Comparison of ENCODE assay signal across 21 mouse cellular contexts in genomic region chr8:104230377-104230776, GRCm38 (mm10). TPM values are rescaled to one million over a fixed set of nuclear protein-coding genes. Genes with fewer than 3 reads are reported as not detected.
DNase-seq lines count a peak whose midpoint lies in the region; ATAC-seq and TF ChIP-seq lines count a peak whose summit lies in the region.
"Had no signal": no experiment of that assay in that cellular context is flagged by ENCODE, and none has a peak within 500 bp of the region (broad histone marks: within the 10 kb centered on the region; RNA-seq: fewer than 3 reads in every experiment).

No protein-coding gene starts in this region.

- no peak overlapping the region for H3K4me3 ChIP-seq in midbrain, embryonic 11.5 days (ENCODE audit: low read depth, low read length)
- no peak overlapping the region for H3K4me3 ChIP-seq in midbrain, postnatal 0 days (ENCODE audit: low read depth, low read length)
- no peak overlapping the region for H3K4me3 ChIP-seq in liver, embryonic 11.5 days (ENCODE audit: low read depth, low read length)
- no peak overlapping the region for H3K4me3 ChIP-seq in liver, embryonic 15.5 days (replicated peaks)
- no peak overlapping the region for H3K4me3 ChIP-seq in hindbrain, embryonic 11.5 days (ENCODE audit: low read depth, low read length)
- H3K4me3 ChIP-seq: embryonic facial prominence, embryonic 12.5 days; heart, adult 2 months; heart, embryonic 15.5 days; hindbrain, embryonic 10.5 days; hindbrain, embryonic 15.5 days had no signal

- TF ChIP-seq CTCF in midbrain, postnatal 0 days (IDR thresholded peaks at IDR 0.05): no peak

- no peak overlapping the region for H3K4me2 ChIP-seq in midbrain, embryonic 11.5 days
- H3K4me2 ChIP-seq in midbrain, postnatal 0 days (ENCODE audit: low read depth, low read length, poor library complexity, severe bottlenecking): no peak overlapping the region
- H3K4me2 ChIP-seq in liver, embryonic 11.5 days: no peak overlapping the region
- H3K4me2 ChIP-seq in liver, embryonic 15.5 days: no peak overlapping the region
- H3K4me2 ChIP-seq in hindbrain, embryonic 11.5 days (replicated peaks; ENCODE audit: low read depth, low read length): no peak overlapping the region
- H3K4me2 ChIP-seq: embryonic facial prominence, embryonic 12.5 days; heart, embryonic 11.5 days; heart, embryonic 15.5 days; hindbrain, embryonic 15.5 days had no signal

- H3K9me3 ChIP-seq in midbrain, embryonic 11.5 days (ENCODE audit: control insufficient read depth, low read length): no peaks in the 10 kb centered on the region
- no peaks in the 10 kb centered on the region for H3K9me3 ChIP-seq in midbrain, postnatal 0 days (ENCODE audit: low read length)
- H3K9me3 ChIP-seq in liver, embryonic 11.5 days (ENCODE audit: control insufficient read depth, low read length): no peaks in the 10 kb centered on the region
- no peaks in the 10 kb centered on the region for H3K9me3 ChIP-seq in liver, embryonic 15.5 days (replicated peaks)
- H3K9me3 ChIP-seq in hindbrain, embryonic 11.5 days (ENCODE audit: control insufficient read depth, low read length): no peaks in the 10 kb centered on the region
- H3K9me3 ChIP-seq: heart, embryonic 15.5 days; hindbrain, embryonic 10.5 days; hindbrain, embryonic 15.5 days had no signal

- no peak for ATAC-seq in midbrain, embryonic 11.5 days (ENCODE audit: low FRiP score)
- no peak for ATAC-seq in midbrain, postnatal 0 days (ENCODE audit: low FRiP score)
- ATAC-seq in liver, embryonic 11.5 days (replicated peaks; ENCODE audit: low FRiP score): peak; percentile 76
- ATAC-seq in liver, embryonic 15.5 days (ENCODE audit: insufficient read depth): peak; percentile 45; the same call in 1 of the 2 replicates
- peak; percentile 81 for ATAC-seq in megakaryocyte-erythroid progenitor cell, adult 5-6 weeks (replicated peaks; ENCODE audit: low FRiP score, low TSS enrichment, poor library complexity, severe bottlenecking)
- no peak for ATAC-seq in hindbrain, embryonic 11.5 days (ENCODE audit: low FRiP score)
- ATAC-seq: forebrain, postnatal 0 days had no signal

- no peak overlapping the region for H3K27ac ChIP-seq in midbrain, embryonic 11.5 days (ENCODE audit: low read depth, low read length)
- H3K27ac ChIP-seq in midbrain, postnatal 0 days (ENCODE audit: low read depth, low read length): no peak overlapping the region
- no peak overlapping the region for H3K27ac ChIP-seq in liver, embryonic 11.5 days (ENCODE audit: low read depth, low read length)
- H3K27ac ChIP-seq in liver, embryonic 15.5 days (replicated peaks): no peak overlapping the region
- no peak overlapping the region for H3K27ac ChIP-seq in hindbrain, embryonic 11.5 days (ENCODE audit: low read depth, low read length)
- H3K27ac ChIP-seq: embryonic facial prominence, embryonic 12.5 days; heart, adult 2 months; heart, embryonic 15.5 days; hindbrain, embryonic 10.5 days; hindbrain, embryonic 15.5 days had no signal

- no peak overlapping the region for H3K9ac ChIP-seq in midbrain, embryonic 11.5 days (ENCODE audit: low read length)
- H3K9ac ChIP-seq in midbrain, postnatal 0 days (replicated peaks; ENCODE audit: low read length, poor library complexity, severe bottlenecking): no peak overlapping the region
- no peak overlapping the region for H3K9ac ChIP-seq in liver, embryonic 11.5 days (ENCODE audit: low read depth, low read length)
- no peak overlapping the region for H3K9ac ChIP-seq in liver, embryonic 15.5 days
- H3K9ac ChIP-seq in hindbrain, embryonic 11.5 days (ENCODE audit: low read depth, low read length): no peak overlapping the region
- H3K9ac ChIP-seq: embryonic facial prominence, embryonic 12.5 days; forebrain, postnatal 0 days; heart, embryonic 15.5 days; hindbrain, embryonic 15.5 days had no signal

- H3K27me3 ChIP-seq in midbrain, embryonic 11.5 days (ENCODE audit: control insufficient read depth, insufficient read depth, low read length): no peaks in the 10 kb centered on the region
- H3K27me3 ChIP-seq in midbrain, postnatal 0 days (ENCODE audit: insufficient read depth, low read length): no peaks in the 10 kb centered on the region
- H3K27me3 ChIP-seq in liver, embryonic 11.5 days (replicated peaks; ENCODE audit: control insufficient read depth, insufficient read depth, low read length): no peaks in the 10 kb centered on the region
- no peaks in the 10 kb centered on the region for H3K27me3 ChIP-seq in liver, embryonic 15.5 days
- no peaks in the 10 kb centered on the region for H3K27me3 ChIP-seq in hindbrain, embryonic 11.5 days (ENCODE audit: control insufficient read depth, insufficient read depth, low read length)
- H3K27me3 ChIP-seq: embryonic facial prominence, embryonic 12.5 days; heart, embryonic 15.5 days; hindbrain, embryonic 15.5 days had no signal

- DNase-seq in midbrain, embryonic 11.5 days (ENCODE audit: low spot score, missing footprints): peak; percentile 75
- DNase-seq in midbrain, postnatal 0 days (ENCODE audit: low spot score): no peak
- no peak for DNase-seq in liver, embryonic 11.5 days (ENCODE audit: low spot score)
- no peak for DNase-seq in right cerebral cortex, postnatal 36 days (ENCODE audit: low spot score in 2 of 2)
- no peak for DNase-seq in hindbrain, embryonic 11.5 days (ENCODE audit: low spot score)
- no peak for DNase-seq in urinary bladder, postnatal 25 days (ENCODE audit: low spot score)
- DNase-seq: adrenal gland, postnatal 10 days; cerebellum, adult 11-12 months; cerebellum, adult 9-11 months; cerebellum, postnatal 36 days; embryo, embryonic 11 days; forebrain, postnatal 0 days; gastrocnemius, postnatal 14 days; heart, adult 2 months had no signal

- peaks cover 9% of the 10 kb centered on the region for H3K36me3 ChIP-seq in midbrain, embryonic 11.5 days (ENCODE audit: control insufficient read depth, insufficient read depth, low read length)
- peaks cover 78% of the 10 kb centered on the region for H3K36me3 ChIP-seq in midbrain, postnatal 0 days (ENCODE audit: insufficient read depth, low read length)
- peaks cover 15% of the 10 kb centered on the region for H3K36me3 ChIP-seq in liver, embryonic 11.5 days (ENCODE audit: control insufficient read depth, insufficient read depth, low read length)
- peaks cover 33% of the 10 kb centered on the region for H3K36me3 ChIP-seq in liver, embryonic 15.5 days (replicated peaks)
- 0 out of 2 replicates have a peak, but pooled peaks cover 9% of the 10 kb centered on the region for H3K36me3 ChIP-seq in hindbrain, embryonic 11.5 days (ENCODE audit: control insufficient read depth, insufficient read depth, low read length)

- WGBS in midbrain, embryonic 11.5 days: 90% methylated on average over 9 of the region's 9 CpGs
- WGBS in midbrain, postnatal 0 days: 92% methylated on average over 9 of the region's 9 CpGs
- 42% methylated on average over 9 of the region's 9 CpGs for WGBS in liver, embryonic 11.5 days
- WGBS in liver, embryonic 15.5 days (ENCODE audit: insufficient replicate concordance): 34% methylated on average over 9 of the region's 9 CpGs
- 92% methylated on average over 9 of the region's 9 CpGs for WGBS in hindbrain, embryonic 11.5 days

- H3K4me1 ChIP-seq in midbrain, embryonic 11.5 days (ENCODE audit: control insufficient read depth, insufficient read depth, low read length): no peaks in the 10 kb centered on the region
- H3K4me1 ChIP-seq in midbrain, postnatal 0 days (ENCODE audit: insufficient read depth, low read length): no peaks in the 10 kb centered on the region
- peaks cover 5% of the 10 kb centered on the region; the same call in 1 of the 2 replicates for H3K4me1 ChIP-seq in liver, embryonic 11.5 days (replicated peaks; ENCODE audit: control insufficient read depth, insufficient read depth, low read length)
- H3K4me1 ChIP-seq in liver, embryonic 15.5 days (replicated peaks): peaks cover 7% of the 10 kb centered on the region
- H3K4me1 ChIP-seq in hindbrain, embryonic 11.5 days (replicated peaks; ENCODE audit: control insufficient read depth, insufficient read depth, low read length): no peaks in the 10 kb centered on the region
- H3K4me1 ChIP-seq: embryonic facial prominence, embryonic 12.5 days; heart, embryonic 15.5 days; hindbrain, embryonic 10.5 days; hindbrain, embryonic 15.5 days had no signal

RNA-seq across cellular contexts. Expression of gene Tk2, which starts 18.0 kb away (rescaled TPM):
- 35.9 and 37.0 TPM in 2 replicates for polyA plus RNA-seq in midbrain, embryonic 11.5 days (2014; fragmentation: Nextera tagmentation; extraction: Ambion mirVana)
- 36.6 and 45.8 TPM in 2 replicates for total RNA-seq in midbrain, postnatal 0 days (2014; rRNA removed)
- polyA plus RNA-seq in midbrain, postnatal 0 days (2015; fragmentation: Nextera tagmentation; extraction: Ambion mirVana): 42.1 and 48.1 TPM in 2 replicates
- polyA plus RNA-seq in liver, embryonic 11.5 days (2014; fragmentation: Nextera tagmentation; extraction: Ambion mirVana): 13.8 and 16.3 TPM in 2 replicates
- polyA plus RNA-seq in liver, embryonic 15.5 days (2015; fragmentation: Nextera tagmentation; extraction: Ambion mirVana): 7.1 and 7.6 TPM in 2 replicates
- total RNA-seq in megakaryocyte-erythroid progenitor cell, adult 5-6 weeks (2014; fragmentation: Nextera tagmentation): 9.5 and 30.7 TPM in 2 replicates
- total RNA-seq in megakaryocyte-erythroid progenitor cell, adult 5-6 weeks (2017): 12.4 and 14.5 TPM in 2 replicates
- polyA plus RNA-seq in hindbrain, embryonic 11.5 days (2014; fragmentation: Nextera tagmentation; extraction: Ambion mirVana): 32.5 and 36.5 TPM in 2 replicates

RNA-seq across cellular contexts. Expression of gene Cklf, which starts 20.3 kb away (rescaled TPM):
- polyA plus RNA-seq in midbrain, embryonic 11.5 days (2014; fragmentation: Nextera tagmentation; extraction: Ambion mirVana): 35.0 and 37.2 TPM in 2 replicates
- total RNA-seq in midbrain, postnatal 0 days (2014; rRNA removed): 21.5 and 21.7 TPM in 2 replicates
- 29.6 and 31.3 TPM in 2 replicates for polyA plus RNA-seq in midbrain, postnatal 0 days (2015; fragmentation: Nextera tagmentation; extraction: Ambion mirVana)
- 27.9 and 32.5 TPM in 2 replicates for polyA plus RNA-seq in liver, embryonic 11.5 days (2014; fragmentation: Nextera tagmentation; extraction: Ambion mirVana)
- polyA plus RNA-seq in liver, embryonic 15.5 days (2015; fragmentation: Nextera tagmentation; extraction: Ambion mirVana): 14.9 and 17.7 TPM in 2 replicates
- 37.3 and 45.8 TPM in 2 replicates for total RNA-seq in megakaryocyte-erythroid progenitor cell, adult 5-6 weeks (2014; fragmentation: Nextera tagmentation)
- 7.6 and 14.6 TPM in 2 replicates for total RNA-seq in megakaryocyte-erythroid progenitor cell, adult 5-6 weeks (2017)
- 30.9 and 36.5 TPM in 2 replicates for polyA plus RNA-seq in hindbrain, embryonic 11.5 days (2014; fragmentation: Nextera tagmentation; extraction: Ambion mirVana)

Comparison
In these comparisons a context has a peak if more than half of its experiments do, and no peak if none do; other contexts are left out.
1. ATAC-seq: peak in liver, embryonic 11.5 days (single experiment), liver, embryonic 15.5 days (single experiment) and megakaryocyte-erythroid progenitor cell, adult 5-6 weeks (single experiment); none in midbrain, embryonic 11.5 days (single experiment), midbrain, postnatal 0 days (single experiment) and hindbrain, embryonic 11.5 days (single experiment).